Mouse (Mus musculus): ENCODE measurements around the gene Nlk.
"Not testable (repeated sequence)": the region's sequence is repeated elsewhere in the genome, so short reads cannot be mapped to it uniquely, and the experiment has no call there.

Nlk gene

GRCm38 (mm10) chr11:78598763-78599415 is 98.3 kb downstream of the Nlk start:
- DNase-seq (ENCODE audit: extremely low spot score, low read depth, low spot score), result no peak

GRCm38 (mm10) chr11:78596750-78597149 is 100.4 kb downstream of the Nlk start:
- peak; percentile 92 for DNase-seq (ENCODE audit: extremely low spot score, low read depth, low spot score)

DNA sequence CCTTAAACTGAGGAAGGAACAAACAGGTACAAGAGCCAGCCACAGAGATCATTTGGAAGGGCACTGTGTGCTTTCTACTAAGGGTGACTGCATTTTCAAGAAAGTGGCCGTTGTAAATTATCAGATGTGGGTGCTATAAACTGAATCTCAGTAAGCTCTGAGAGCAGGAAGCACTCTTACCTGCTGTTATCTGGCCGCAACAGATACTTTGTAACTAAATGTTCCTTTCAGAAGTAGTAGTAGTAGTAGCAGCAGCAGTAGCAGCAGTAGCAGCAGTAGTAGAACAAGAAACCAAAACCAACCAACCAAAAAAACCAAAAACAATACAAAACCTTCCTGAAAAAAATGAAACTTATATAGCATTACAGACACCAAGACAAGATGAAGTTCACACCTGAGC is 101.4 kb downstream of the Nlk start:
- no peak for DNase-seq (ENCODE audit: extremely low spot score, low read depth, low spot score)

GRCm38 (mm10) chr11:78594271-78594964 is 102.8 kb downstream of the Nlk start:
- DNase-seq (ENCODE audit: extremely low spot score, low read depth, low spot score), result no peak

- not testable (repeated sequence) for DNase-seq (ENCODE audit: extremely low spot score, low read depth, low spot score)
Measured at GRCm38 (mm10) chr11:78587677-78588076, 109.5 kb downstream of the Nlk start.

DNA sequence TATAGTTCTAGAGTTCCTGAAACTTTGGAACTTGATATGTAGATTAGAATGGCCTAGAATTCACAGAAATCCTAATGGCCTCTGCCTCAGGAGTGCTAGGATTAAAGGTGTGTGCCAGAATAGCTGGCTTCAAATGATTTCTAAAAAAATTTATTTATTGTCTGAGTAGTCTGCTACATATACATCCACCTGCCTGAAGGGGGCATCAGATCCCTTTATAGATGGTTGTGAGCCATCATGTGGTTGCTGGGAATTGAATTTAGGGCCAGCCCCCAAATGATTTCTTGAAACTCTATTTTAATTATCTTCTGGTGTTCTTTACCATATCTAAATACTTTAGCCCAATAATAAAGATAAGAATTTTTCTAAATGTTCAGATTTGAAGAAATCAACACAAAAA is 111.1 kb downstream of the Nlk start:
- no peak for DNase-seq (ENCODE audit: extremely low spot score, low read depth, low spot score)

GRCm38 (mm10) chr11:78582848-78583247 is 114.3 kb downstream of the Nlk start:
- no peak for DNase-seq (ENCODE audit: extremely low spot score, low read depth, low spot score)

DNA sequence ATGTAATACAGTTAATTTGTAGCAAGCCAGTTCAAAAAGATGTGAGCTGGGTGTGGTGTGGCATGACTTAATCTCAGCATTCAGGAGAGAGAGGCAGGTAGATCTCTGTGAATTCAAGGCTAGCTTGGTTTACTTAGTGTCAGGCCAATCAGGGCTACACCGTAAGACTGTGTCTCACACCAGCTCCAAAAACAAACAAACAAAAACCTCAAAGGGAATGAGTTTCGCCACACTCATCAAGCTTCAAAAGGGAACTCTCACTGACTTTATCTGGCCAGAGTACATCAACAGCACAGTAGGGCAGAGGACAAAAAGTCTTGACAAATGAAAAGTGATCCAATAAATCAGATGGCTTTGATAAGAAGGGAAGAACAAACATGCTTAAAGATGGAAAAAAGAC is 122.2 kb downstream of the Nlk start:
- DNase-seq (ENCODE audit: extremely low spot score, low read depth, low spot score), result no peak

GRCm38 (mm10) chr11:78574536-78574935 is 122.6 kb downstream of the Nlk start:
- no peak for DNase-seq (ENCODE audit: extremely low spot score, low read depth, low spot score)

- not testable (repeated sequence) for DNase-seq (ENCODE audit: extremely low spot score, low read depth, low spot score)
Measured at GRCm38 (mm10) chr11:78574031-78574430, 123.1 kb downstream of the Nlk start.

GRCm38 (mm10) chr11:78571854-78572253 is 125.3 kb downstream of the Nlk start:
- no peak for DNase-seq (ENCODE audit: extremely low spot score, low read depth, low spot score)

- no peak for DNase-seq (ENCODE audit: extremely low spot score, low read depth, low spot score)
Measured at GRCm38 (mm10) chr11:78571441-78571840, 125.7 kb downstream of the Nlk start.

- no peak for DNase-seq (ENCODE audit: extremely low spot score, low read depth, low spot score)
Measured at GRCm38 (mm10) chr11:78569806-78570205, 127.4 kb downstream of the Nlk start.

- no peak for DNase-seq (ENCODE audit: extremely low spot score, low read depth, low spot score)
Measured at GRCm38 (mm10) chr11:78568827-78569226, 128.3 kb downstream of the Nlk start.

- no peak for DNase-seq (ENCODE audit: extremely low spot score, low read depth, low spot score)
Measured at GRCm38 (mm10) chr11:78567614-78568013, 129.6 kb downstream of the Nlk start.

GRCm38 (mm10) chr11:78566775-78567174 is 130.4 kb downstream of the Nlk start:
- no peak for DNase-seq (ENCODE audit: extremely low spot score, low read depth, low spot score)

- peak; percentile 52 for DNase-seq (ENCODE audit: extremely low spot score, low read depth, low spot score)
Measured at GRCm38 (mm10) chr11:78560447-78560846, 136.7 kb downstream of the Nlk start.

GRCm38 (mm10) chr11:78557241-78557640 is 139.9 kb downstream of the Nlk start:
- DNase-seq (ENCODE audit: extremely low spot score, low read depth, low spot score), result no peak

- no peak for DNase-seq (ENCODE audit: extremely low spot score, low read depth, low spot score)
Measured at GRCm38 (mm10) chr11:78556070-78556469, 141.1 kb downstream of the Nlk start.

- DNase-seq (ENCODE audit: extremely low spot score, low read depth, low spot score), result no peak
Measured at GRCm38 (mm10) chr11:78555623-78556022, 141.6 kb downstream of the Nlk start.

DNA sequence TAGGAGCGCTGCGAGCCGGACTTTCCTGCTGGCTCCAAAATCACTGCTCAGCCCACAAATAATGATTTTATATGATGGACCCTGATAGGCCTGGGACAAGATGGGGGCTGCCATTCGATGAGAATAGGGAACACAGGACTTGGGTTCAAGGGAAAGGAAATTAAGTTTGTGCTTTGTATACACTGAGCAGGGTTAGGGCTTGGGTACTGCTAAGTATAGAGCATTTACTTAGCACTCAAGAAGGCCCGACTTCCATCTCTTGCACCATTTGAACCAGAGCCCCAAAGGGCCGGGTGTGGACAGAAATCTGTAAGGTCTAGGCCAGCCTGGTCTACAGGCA is 146.1 kb downstream of the Nlk start:
- DNase-seq (ENCODE audit: extremely low spot score, low read depth, low spot score), result no peak

DNA sequence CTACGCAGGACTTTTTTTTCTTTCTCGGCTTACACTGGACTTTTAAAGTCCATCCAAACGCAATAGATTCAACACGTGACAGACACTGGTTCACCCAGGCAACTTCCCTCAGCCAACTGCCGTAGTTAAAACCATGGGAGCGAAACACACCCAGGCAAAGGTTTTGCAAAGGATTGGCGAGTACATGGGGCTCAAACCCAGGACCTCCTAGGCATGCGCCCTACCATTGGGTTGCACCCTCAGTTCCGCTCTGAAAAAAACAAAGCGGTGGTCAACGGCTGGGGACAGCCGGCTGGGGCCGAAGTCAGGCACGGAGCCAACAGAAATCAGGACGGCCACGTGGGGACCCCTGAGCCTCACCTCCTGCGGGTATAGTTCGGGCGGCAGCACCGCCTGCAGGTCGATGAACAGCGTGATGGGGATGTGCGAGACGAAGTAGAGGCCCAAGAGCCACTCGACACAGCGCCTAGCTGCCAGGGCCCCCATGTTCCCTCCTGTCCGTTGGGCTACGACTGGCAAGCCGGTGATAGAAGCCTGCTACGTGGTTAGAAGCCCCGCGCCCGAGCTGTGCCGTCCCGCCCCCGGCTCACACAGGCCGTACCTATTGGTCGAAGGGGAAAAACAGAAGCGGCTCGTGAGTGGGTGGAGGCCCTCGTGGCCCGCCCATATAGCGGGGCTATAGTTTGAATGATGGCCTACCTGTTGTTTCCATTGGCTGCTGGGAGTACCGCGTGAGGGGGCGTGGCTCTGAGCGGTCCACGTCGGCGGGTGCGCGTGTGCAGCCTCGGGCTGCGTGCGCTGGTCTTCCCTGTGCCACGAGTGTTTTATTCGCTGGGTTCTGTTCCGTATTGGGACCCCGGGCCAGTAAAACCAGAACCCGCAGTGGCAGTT is 146.8 kb downstream of the Nlk start, which contains the start of gene Tmem97:
TSS of gene Tmem97 (minus strand) at position 610 of the 891 bp plus-strand sequence.
- peak; percentile 69 for DNase-seq (ENCODE audit: extremely low spot score, low read depth, low spot score)
